Mouse (Mus musculus) splenic B cell, adult 2 months (primary cell): Measurements from ENCODE around the gene Aida.
A peak's percentile ranks its signal among the peaks of the same experiment; 100 is the strongest.
"Not testable (repeated sequence)": the region's sequence is repeated elsewhere in the genome, so short reads cannot be mapped to it uniquely, and the experiment has no call there.

Experiments used
- DNase-seq: peaks from one replicate; pipeline ENCODE4 v3.0.0-alpha.2; 2011; ENCODE audit warnings: low read depth, low spot score
- H3K27me3 ChIP-seq: 2 replicates; pipeline ENCODE4 v1.6.1; 2012; ENCODE audit warnings: mild to moderate bottlenecking, low read length, moderate library complexity, mixed read lengths; ENCODE audit not compliant: control insufficient read depth, poor library complexity, insufficient read depth, severe bottlenecking
- H3K36me3 ChIP-seq: 2 replicates; pipeline ENCODE4 v1.6.1; 2012; ENCODE audit warnings: mild to moderate bottlenecking, low read length, moderate library complexity, mixed read lengths; ENCODE audit not compliant: control insufficient read depth, poor library complexity, insufficient read depth, severe bottlenecking

Aida gene

DNA sequence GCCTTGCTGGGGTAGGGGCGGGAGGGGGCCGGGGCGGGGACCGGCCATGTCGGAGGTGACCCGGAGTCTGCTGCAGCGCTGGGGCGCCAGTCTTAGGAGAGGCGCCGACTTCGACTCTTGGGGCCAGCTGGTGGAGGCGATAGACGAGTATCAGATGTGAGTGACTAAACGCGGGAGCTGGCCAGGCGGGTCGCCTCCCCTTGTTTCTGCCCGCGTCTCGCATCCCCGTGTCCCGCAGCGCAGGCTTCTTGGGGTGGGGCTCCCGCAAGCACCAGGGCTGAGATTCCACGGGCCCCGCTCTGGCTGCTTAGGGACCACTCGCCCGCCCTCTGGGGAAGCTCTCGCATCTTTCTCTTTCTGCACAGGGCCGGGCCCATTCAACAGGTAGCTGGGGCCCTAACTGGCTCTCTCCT is 1.1 kb downstream of the Aida start:
- H3K27me3 ChIP-seq = no peaks in the 10 kb centered on the region
- no peaks in the 10 kb centered on the region for H3K36me3 ChIP-seq
- peak; percentile 49 for DNase-seq

DNA sequence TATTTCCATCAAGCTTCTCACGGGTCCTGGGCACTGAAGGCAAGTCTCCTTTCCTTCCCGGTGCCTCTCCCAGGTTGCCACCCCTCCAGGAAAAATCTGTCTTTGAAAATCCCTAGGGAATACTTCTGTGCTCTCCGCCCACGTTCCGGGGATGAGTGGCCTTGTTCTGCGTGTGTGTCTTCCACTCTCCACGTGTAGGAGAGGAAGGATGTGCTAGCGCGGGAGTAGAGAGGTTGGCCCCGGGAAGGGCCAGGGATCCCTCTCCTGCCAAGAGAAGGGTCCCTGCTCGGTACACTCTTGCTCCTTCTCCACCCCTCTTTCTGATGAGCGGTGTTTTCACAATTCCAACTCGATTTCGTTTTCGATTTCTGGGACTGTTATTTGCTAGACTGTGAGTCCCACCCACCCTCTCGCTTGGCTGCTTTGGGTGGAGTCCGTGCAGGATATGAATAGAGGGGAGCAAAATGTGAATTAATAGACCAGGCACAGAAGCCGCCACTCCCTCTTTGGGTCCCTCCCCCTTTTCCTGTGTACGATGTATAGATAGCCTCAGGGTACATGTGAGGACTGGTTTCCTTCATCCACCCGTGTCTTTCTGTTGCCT is 1.6 kb downstream of the Aida start:
- DNase-seq = peak; percentile 79
- no peaks in the 10 kb centered on the region for H3K36me3 ChIP-seq
- no peaks in the 10 kb centered on the region for H3K27me3 ChIP-seq

DNA sequence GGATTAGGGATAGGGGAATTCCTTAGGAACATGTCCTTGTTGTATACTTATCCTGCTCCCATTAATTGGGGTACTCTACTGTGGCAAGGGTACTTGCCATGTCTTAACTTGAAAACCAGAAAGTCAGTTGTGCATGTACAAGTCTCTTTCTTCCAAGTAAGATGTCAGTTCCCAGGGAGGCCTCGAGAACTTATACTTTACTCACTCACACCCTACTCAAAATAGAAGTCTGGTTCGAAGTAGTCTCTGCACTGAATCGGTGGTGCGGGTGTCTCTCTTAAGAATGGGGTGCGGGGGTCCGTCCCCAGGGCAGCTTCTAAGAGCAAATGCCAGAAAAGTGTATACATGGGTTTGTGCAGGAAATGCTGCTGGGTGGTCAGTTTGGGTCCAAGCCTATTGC is 2.8 kb downstream of the Aida start:
- Histone ChIP-seq H3K27me3 (no peaks in the 10 kb centered on the region), H3K36me3 (no peaks in the 10 kb centered on the region)
- peak; percentile 88 for DNase-seq

DNA sequence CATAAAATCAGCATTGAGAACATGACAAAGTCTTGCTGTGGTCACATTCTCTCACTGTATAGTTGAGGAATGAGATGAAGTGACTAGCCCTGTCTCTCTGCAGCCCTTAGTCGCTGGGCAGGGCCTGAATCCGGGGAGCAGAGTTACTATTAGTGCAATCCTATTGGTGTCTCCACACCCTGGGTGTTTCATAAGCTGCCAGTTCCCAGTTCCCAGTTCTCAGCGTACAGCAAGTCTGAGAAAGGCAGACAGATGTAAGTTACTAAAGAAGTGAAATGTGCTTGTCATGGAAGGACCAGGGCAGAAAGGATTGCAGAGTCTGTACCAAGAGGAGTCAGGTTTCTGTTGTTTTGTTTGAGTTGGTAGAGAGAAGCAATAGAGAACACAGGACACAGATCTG is 11.2 kb downstream of the Aida start:
- H3K36me3 ChIP-seq = peaks cover 4% of the 10 kb centered on the region
- DNase-seq = no peak
- H3K27me3 ChIP-seq = no peaks in the 10 kb centered on the region

DNA sequence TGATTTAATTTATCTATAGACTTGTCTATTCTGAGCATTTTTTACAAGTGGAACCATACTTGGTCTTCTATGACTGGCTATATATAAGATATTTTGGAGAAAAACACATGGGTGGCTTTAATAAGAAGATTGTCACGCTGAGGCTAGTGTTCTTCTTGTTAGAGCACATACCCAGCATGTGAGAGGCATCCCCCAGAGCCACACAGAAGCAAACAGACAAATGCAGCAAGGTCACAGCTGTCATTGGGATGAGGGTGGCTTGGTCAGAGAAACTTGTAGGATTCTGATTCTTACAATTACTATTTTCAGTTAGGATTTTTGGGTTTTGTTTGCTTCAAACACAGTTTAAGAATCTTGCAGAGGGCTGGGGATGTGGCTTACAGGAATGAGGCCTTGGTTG is 12.1 kb downstream of the Aida start:
- Histone ChIP-seq H3K27me3 (no peaks in the 10 kb centered on the region), H3K36me3 (peaks cover 8% of the 10 kb centered on the region)
- DNase-seq = no peak

DNA sequence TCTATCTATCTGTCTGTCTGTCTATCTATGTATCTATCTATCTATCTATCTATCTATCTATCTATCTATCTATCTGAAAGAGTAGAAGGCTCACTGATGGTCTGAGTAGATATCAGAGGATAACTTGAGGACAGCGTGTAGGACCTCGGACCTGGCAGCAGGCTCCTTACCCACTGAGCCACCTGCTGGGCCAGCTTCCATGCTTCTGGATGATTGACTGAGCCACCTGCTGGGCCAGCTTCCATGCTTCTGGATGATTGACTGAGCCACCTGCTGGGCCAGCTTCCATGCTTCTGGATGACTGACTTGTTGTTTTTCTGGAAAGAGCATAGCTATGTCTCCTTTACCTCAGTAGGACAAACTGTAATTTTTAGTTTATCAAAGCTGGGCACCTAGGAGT is 13.2 kb downstream of the Aida start:
- H3K27me3 ChIP-seq, DNase-seq: not testable (repeated sequence)
- peaks cover 12% of the 10 kb centered on the region for H3K36me3 ChIP-seq

DNA sequence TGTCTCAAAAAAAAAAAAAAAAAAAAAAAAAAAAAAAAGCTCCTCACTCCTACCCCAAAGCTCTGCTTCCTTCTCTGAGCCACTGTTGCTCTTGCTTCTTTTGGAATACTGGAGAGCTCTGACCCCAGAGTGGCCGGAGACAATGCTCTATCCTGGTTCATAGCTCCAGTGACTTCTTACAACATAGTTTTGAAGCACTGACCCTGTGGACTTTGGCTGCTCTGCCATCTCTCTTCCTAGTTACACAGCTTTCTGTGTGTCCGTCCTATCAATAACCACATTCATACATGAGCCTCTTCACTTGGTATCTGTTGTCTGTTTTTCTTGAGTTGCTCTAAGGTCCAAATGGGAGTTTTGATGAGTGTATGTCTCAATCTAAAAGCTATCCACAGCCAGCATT is 15.7 kb downstream of the Aida start:
- peaks cover 19% of the 10 kb centered on the region for H3K36me3 ChIP-seq

DNA sequence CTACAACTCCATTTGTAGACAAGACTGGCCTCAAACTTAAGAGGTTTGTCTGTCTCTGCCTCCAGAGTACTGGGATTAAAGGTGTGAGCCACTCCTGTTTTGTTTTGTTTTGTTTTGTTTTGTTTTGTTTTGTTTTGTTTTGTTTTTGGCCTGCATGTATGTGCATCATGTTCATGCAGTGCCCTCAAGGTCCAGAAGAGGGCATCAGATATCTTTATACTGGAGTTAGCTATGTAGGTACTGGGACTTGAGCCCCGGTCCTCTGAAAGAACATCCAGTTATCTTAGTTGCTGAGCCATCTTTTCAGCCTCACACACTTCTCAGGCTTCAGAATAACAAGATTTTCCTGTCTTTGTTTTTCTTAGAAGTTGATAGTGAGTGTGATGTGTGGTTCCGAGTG is 19.4 kb downstream of the Aida start:
- DNase-seq = peak; percentile 38
- peaks cover 18% of the 10 kb centered on the region for H3K36me3 ChIP-seq
- no peaks in the 10 kb centered on the region for H3K27me3 ChIP-seq

More for the DNA sequence above, 15.7 kb downstream of the Aida start:
- H3K27me3 ChIP-seq = no peaks in the 10 kb centered on the region
- no peak for DNase-seq

DNA sequence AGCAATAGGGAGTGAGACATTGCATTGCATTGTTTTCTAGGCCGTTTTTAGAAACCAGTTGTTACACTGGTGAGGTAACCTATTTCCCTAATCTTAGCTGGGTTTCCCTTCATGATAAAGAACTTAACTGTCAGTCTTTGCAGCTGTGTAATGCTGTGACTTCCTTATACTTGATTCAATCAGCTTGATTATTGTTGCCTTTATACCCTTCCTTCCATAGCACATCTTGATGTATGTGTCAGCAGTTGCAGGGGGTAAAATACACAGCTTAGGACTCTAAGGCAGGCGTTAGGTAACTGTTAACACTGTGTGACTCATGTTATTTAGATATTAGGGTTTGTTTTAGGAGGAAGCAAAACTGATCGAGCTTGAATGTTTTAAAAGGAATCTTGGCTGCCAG is 24.3 kb downstream of the Aida start:
- DNase-seq = no peak
- no peaks in the 10 kb centered on the region for H3K27me3 ChIP-seq
- H3K36me3 ChIP-seq = peaks cover 18% of the 10 kb centered on the region

DNA sequence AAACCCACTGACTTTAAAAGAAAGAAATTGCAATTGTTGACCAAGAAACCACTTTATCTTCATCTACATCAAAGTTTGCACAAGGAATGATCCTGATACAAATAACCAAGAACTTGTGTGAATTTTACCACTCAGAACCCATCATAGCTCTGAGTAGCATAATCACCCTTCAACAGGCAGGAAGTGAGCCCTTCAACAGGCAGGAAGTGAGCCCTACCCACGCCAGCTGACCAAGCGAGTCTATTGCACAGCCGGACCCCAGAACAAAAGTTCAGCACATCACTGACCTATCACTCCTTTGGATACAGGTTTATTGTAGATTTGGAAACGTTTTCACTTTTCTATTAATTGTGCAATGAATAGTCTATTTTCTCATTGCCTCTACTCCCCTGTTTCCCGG is 26.1 kb downstream of the Aida start:
- H3K36me3 ChIP-seq = peaks cover 21% of the 10 kb centered on the region
- H3K27me3 ChIP-seq, DNase-seq: not testable (repeated sequence)

DNA sequence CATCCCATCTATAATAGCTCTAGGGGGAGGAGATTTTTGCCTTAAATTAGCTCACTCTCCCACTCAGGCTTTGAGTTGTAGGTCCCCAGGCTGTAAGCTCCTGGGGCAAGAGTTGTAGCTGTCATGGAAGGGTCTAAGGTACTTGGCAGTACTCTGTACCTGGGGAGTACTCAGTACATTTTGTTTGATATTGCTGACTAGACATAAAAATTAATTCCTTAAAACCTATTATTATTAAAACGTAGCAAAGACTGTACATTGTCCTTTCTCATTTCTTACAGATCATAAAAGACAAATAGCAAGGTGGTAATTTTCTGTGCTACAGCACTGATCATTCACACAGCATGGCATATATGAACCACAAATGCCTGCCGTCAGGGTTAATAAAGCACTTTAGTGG is 27.5 kb downstream of the Aida start:
- H3K27me3 ChIP-seq = no peaks in the 10 kb centered on the region
- no peak for DNase-seq
- H3K36me3 ChIP-seq = peaks cover 21% of the 10 kb centered on the region

DNA sequence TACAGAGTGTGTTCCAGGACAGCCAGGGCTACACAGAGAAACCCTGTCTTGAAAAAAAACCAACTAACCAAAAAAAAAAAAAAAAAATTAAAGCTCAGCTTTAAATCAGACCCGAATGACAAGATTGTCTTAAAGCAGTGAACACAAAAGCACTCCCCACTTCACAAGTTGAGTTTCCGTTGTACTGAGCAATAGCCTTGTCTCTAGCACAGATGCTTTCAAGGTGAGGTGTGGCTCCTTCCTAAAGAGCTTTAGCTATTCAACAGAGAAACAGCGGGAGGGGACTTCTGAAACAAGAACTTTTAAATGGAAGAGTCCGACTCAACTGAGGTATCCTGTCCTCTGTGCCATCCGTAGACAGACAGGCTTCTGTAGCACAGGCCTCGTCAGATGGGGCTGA is 28.0 kb downstream of the Aida start:
- no peak for DNase-seq
- Histone ChIP-seq H3K36me3 (peaks cover 23% of the 10 kb centered on the region), H3K27me3 (no peaks in the 10 kb centered on the region)

DNA sequence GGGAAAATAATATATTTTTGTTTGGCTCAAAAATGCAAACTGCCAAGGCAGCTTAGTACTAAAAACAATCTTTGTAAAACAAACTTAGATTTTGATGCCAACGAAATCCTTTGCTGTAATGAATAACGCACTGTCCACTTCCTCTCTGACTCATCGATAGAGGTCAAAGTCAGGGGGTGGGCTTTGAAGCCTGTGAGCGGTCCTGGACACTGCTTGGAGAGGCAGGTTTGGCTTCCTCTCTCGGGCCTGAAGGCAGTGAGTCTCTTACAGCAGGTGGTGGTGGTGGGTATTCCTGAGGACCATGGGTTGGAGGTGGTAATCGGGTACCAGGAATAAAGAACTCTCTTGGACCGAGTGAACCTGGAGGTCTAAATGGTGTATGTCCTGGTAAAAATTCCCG is 30.8 kb downstream of the Aida start:
- Histone ChIP-seq H3K36me3 (peaks cover 29% of the 10 kb centered on the region), H3K27me3 (no peaks in the 10 kb centered on the region)
- no peak for DNase-seq

DNA sequence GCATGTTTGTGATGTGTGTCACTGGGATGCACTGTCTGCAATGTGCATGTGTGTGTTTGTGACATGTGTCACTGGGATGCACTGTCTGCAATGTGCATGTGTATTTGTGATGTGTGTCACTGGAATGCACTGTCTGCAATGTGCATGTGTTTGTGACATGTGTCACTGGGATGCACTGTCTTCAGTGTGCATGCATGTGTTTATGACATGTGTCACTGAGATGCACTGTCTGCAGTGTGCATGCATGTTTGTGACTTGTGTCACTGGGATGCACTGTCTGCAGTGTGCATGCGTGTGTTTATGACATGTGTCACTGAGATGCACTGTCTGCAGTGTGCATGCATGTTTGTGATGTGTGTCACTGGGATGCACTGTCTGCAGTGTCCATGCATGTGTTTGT is 46.5 kb downstream of the Aida start:
- not testable (repeated sequence) for DNase-seq, H3K36me3 ChIP-seq, H3K27me3 ChIP-seq

DNA sequence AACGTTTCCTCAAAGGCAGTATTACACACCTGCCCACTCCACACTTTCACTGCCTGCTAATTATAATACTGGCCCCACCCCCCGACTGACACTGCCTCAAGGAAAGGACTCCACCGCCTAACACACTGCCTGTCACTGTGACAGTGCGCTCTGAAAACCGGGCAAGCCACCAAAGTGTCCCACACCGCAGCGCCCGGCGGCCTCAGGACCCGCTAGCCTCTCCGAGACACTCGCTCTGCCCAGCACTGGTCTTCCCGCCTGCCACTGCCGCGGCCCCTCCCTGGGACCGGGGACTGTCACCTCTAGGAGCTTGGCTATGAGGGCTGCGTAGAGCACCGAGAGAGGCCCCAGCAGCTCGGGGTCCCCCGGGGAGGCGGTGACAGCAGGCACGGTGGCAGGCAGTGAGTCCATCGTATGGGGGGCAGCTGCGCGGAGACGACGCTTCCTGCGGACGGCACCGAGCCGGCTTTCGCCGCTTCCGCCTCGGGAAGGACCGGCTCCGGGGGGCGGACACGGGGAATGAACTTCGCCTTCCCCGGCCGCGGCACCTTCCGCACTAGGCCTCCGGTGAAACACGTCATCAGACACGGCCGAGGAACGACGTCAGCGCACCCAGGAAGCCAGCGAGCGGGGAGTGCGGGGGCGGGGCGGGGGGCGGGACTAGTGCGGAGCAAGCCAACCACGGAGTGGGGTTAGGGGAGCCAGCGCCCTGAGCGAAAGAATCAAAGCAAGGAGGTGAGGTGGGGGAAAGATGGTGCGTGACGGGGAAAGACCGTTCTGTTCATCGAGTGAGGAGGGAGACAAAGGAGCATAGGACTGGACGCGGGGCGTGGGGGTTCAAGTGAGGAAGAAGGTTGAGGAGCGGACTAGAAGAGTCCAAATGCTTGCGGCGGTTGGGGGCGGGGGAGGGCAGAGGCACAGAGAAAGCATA is 48.8 kb downstream of the Aida start:
- Histone ChIP-seq H3K27me3 (no peaks in the 10 kb centered on the region), H3K36me3 (peaks cover 2% of the 10 kb centered on the region; the same call in 1 of the 2 replicates)
- peak; percentile 94 for DNase-seq
